Mouse (Mus musculus) heart, embryonic 16.5 days (tissue): ENCODE results near the gene Lmx1b. TPM values are rescaled to one million over a fixed set of nuclear protein-coding genes. Genes with fewer than 3 reads are reported as not detected.
A peak's percentile ranks its signal among the peaks of the same experiment; 100 is the strongest.

Experiments
- ATAC-seq: fragments of 200-750 bp; cut with Nextera tagmentation; replicated peaks from 2 replicates; pipeline ENCODE4 v1.8.0; 2017; ENCODE audit warnings: moderate number of reproducible peaks; ENCODE audit not compliant: insufficient read depth, low FRiP score; ENCODE audit errors: extremely low read depth
- H3K27ac ChIP-seq: fragments of 300-500 bp; sonication (generic); 2 replicates; pipeline ENCODE4 v1.5.1; 2014; ENCODE audit warnings: mild to moderate bottlenecking, low read length, control low read depth, moderate library complexity
- H3K27me3 ChIP-seq: fragments of 300-500 bp; sonication (generic); 2 replicates; pipeline ENCODE4 v1.6.1; 2014; ENCODE audit warnings: low read length, mixed read lengths; ENCODE audit not compliant: control insufficient read depth, insufficient read depth
- H3K36me3 ChIP-seq: fragments of 300-500 bp; sonication (generic); 2 replicates; pipeline ENCODE4 v1.6.1; 2014; ENCODE audit not compliant: control insufficient read depth, insufficient read depth
- H3K4me1 ChIP-seq: fragments of 300-500 bp; sonication (generic); 2 replicates; pipeline ENCODE4 v1.6.1; 2014; ENCODE audit warnings: low read length, mixed read lengths; ENCODE audit not compliant: control insufficient read depth, insufficient read depth
- H3K4me2 ChIP-seq: fragments of 300-500 bp; sonication (generic); 2 replicates; pipeline ENCODE4 v1.6.1; 2014; ENCODE audit warnings: low read depth, mild to moderate bottlenecking, control low read depth, low read length
- H3K4me3 ChIP-seq: fragments of 300-500 bp; sonication (generic); 2 replicates; pipeline ENCODE4 v1.5.1; 2014; ENCODE audit warnings: mild to moderate bottlenecking, control low read depth, low read length
- H3K9ac ChIP-seq: fragments of 300-500 bp; sonication (generic); 2 replicates; pipeline ENCODE4 v1.6.1; 2014; ENCODE audit warnings: low read length, control low read depth
- H3K9me3 ChIP-seq: fragments of 300-500 bp; sonication (generic); replicated peaks from 2 replicates; pipeline ENCODE4 v1.6.1; 2016; ENCODE audit warnings: low read length; ENCODE audit not compliant: control insufficient read depth
- WGBS: fragments of 180-500 bp; shearing (Covaris S2); extraction: QIAGEN DNeasy Blood & Tissue Kit; methylation state at CpG from one replicate; pipeline ENCODE4 v1.1.7; 2014; 5-methylcytosine and 5-hydroxymethylcytosine counted together
- polyA plus RNA-seq: library from polyadenylated mRNA; unstranded; fragments of >200 nt; fragmentation: Nextera tagmentation; extraction: Ambion mirVana; gene quantifications from 2 replicates; pipeline ENCODE4 v1.2.1, GENCODE M21; 2015

Gene Lmx1b
- polyA plus RNA-seq, 1 experiment from 2014 or later, result not detected

DNA sequence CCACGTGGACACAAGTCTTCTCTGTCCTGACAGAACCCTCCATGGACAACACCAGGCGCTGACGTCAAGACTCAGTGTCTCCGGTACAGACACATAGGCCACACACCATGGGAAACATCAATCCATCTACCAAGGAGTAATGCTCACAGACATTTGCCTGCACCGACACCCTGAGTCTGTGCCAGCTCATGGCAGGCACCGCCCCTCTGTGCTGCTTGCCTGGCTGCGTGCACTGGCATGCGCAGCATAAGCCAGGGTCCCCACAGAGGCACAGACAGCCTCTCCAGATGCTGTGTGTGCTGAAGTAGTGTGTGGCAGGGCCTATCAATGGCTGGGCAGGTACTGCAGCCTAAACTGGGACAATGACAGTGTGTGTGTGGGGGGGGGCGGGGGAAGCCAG is 22.6 kb downstream of the Lmx1b start:
- peaks cover 3% of the 10 kb centered on the region for H3K4me1 ChIP-seq
- no peak overlapping the region for H3K4me3 ChIP-seq
- no peaks in the 10 kb centered on the region for H3K36me3 ChIP-seq
- H3K27me3 ChIP-seq, result peaks cover 69% of the 10 kb centered on the region
- H3K27ac ChIP-seq, result no peak overlapping the region
- no peak overlapping the region for H3K9ac ChIP-seq
- WGBS, result 81% methylated on average over 9 of the region's 9 CpGs
- H3K4me2 ChIP-seq, result no peak overlapping the region
- ATAC-seq, result no peak
- H3K9me3 ChIP-seq, result no peaks in the 10 kb centered on the region

DNA sequence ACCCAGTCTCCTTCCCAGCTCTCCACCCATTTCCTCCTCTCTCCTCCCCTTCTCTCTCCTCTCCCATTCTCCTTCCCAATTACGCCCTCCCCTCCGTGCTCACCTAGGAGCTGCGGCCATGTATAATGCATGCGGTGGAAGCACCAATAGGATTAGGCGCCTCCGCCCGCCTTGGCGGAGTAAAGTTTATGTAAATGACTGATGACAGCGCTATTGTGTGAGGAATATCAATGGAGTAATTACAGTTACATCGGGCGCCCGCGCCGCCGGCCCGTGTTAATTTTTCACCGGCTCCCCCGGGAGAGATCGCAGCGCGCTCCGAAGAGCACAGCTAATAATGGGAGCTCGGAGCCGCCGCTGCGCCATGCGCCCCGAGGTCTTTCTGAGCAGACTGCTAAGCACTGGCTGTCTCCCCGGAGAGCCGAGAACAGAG is 23.9 kb downstream of the Lmx1b start:
- WGBS, result under 1% methylated on average over 30 of the region's 30 CpGs
- no peak for ATAC-seq
- Histone ChIP-seq H3K4me2 (peak overlapping the region; percentile 62), H3K36me3 (no peaks in the 10 kb centered on the region), H3K4me3 (peak overlapping the region; percentile 46), H3K9me3 (no peaks in the 10 kb centered on the region), H3K9ac (peak overlapping the region; percentile 47), H3K27ac (no peak overlapping the region), H3K4me1 (peaks cover 3% of the 10 kb centered on the region), H3K27me3 (peaks cover 66% of the 10 kb centered on the region)

DNA sequence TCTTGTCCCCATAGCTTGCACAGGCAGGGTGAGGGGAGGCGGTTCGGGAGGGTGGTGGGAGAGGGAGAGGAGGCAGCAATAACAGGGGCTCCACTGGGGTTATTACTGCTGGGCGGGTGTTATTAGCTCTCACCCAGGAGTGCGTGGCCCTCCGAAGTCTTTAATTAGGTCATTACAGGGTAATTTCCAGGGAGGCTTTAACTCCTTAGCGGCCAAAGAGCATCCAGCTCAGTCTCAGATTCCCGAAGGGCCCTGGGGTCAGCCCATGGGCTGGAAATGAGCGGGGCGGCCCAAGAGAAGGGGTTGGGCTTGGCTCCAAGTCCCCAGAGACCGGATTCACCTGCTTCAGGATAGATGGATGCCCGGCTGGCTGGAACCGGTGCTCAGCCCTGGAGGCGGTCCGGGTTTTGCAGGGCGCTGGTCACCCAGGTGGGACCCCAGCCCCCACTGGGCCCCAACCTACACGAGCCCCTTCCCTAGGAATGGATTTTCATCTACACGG is 24.4 kb downstream of the Lmx1b start:
- no peaks in the 10 kb centered on the region for H3K36me3 ChIP-seq
- peak overlapping the region; percentile 46 for H3K4me3 ChIP-seq
- 14% methylated on average over 17 of the region's 17 CpGs for WGBS
- H3K27ac ChIP-seq, result no peak overlapping the region
- peak overlapping the region; percentile 62 for H3K4me2 ChIP-seq
- peaks cover 3% of the 10 kb centered on the region for H3K4me1 ChIP-seq
- ATAC-seq, result no peak
- no peak overlapping the region; the same call in 1 of the 2 replicates for H3K9ac ChIP-seq
- no peaks in the 10 kb centered on the region for H3K9me3 ChIP-seq
- peaks cover 71% of the 10 kb centered on the region for H3K27me3 ChIP-seq

DNA sequence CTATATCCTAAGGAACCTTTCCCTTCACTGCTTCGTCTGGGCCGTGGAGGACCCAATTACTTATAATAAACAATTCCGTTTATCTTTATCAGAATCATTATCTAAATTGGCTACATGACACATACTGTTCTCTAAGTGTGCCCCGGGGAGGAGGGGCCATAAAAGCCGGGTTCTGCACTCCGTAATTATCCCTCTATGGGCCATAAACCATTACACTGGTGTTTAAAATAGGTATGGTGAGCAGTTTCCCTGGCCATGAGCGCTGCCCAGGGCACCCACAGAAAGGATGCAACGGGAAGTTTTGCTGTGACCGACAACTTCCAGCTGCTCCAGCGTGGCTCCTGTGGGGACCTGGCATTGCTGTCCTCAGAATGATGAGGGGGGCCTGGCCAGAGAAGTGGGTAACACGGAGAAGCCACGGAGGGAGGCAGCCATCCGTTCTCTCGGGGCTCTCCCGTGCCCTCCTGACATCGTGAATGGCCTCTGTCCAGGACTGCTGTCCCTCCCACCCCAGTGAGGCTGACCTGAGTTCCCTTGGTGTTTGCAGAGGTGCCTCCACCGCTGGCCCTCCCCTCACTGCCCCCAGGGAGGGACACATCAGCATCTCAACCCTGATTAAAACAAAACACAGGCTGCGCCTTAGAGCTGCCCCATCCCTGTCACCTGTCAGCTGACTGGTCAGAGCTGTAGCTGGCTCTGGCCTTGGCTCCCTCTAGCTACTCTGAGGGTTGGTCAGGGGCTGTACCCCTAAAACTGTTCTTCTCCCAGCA is 34.6 kb downstream of the Lmx1b start:
- WGBS, result 16% methylated on average over 18 of the region's 18 CpGs
- H3K27me3 ChIP-seq, result peaks cover 55% of the 10 kb centered on the region
- H3K27ac ChIP-seq, result no peak overlapping the region
- no peaks in the 10 kb centered on the region for H3K4me1 ChIP-seq
- H3K4me2 ChIP-seq, result no peak overlapping the region
- H3K36me3 ChIP-seq, result no peaks in the 10 kb centered on the region
- no peak overlapping the region for H3K4me3 ChIP-seq
- no peak overlapping the region for H3K9ac ChIP-seq
- H3K9me3 ChIP-seq, result no peaks in the 10 kb centered on the region
- no peak for ATAC-seq

DNA sequence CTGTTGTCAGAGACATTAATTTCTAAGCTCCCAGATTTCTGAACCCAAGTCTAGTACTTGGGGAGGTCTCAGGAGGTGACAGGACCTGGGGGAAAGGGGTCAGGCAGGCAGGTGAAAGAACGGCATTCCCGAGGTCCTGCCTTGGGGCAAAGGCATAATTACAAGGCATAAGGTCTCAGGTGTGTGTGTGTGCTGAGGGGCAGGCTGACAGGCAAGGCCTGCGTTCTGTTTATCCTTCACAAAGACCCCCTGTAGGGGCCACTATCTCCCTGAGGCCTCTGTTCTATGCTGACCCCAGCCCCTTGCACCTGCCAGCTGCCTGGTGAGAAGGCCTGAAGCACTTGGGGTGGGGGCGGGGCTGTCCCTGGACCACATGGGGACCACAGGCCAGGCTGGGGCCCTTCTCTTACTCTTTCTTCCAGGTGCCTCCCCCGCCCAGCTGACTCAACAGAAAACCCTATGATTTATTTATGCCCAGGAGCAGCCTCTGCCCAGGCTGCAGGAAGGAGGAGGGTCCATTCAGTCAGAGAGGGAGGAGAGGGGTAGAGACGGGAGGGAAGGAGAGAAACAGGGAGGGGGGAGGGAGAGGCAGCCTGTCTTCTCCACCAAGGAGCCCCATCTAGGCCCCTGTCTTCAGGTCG is 35.3 kb downstream of the Lmx1b start:
- ATAC-seq, result no peak
- no peak overlapping the region for H3K27ac ChIP-seq
- peaks cover 51% of the 10 kb centered on the region for H3K27me3 ChIP-seq
- H3K9me3 ChIP-seq, result no peaks in the 10 kb centered on the region
- H3K9ac ChIP-seq, result no peak overlapping the region
- H3K4me3 ChIP-seq, result no peak overlapping the region
- no peaks in the 10 kb centered on the region for H3K36me3 ChIP-seq
- no peak overlapping the region for H3K4me2 ChIP-seq
- WGBS, result 43% methylated on average over 7 of the region's 7 CpGs
- H3K4me1 ChIP-seq, result no peaks in the 10 kb centered on the region

DNA sequence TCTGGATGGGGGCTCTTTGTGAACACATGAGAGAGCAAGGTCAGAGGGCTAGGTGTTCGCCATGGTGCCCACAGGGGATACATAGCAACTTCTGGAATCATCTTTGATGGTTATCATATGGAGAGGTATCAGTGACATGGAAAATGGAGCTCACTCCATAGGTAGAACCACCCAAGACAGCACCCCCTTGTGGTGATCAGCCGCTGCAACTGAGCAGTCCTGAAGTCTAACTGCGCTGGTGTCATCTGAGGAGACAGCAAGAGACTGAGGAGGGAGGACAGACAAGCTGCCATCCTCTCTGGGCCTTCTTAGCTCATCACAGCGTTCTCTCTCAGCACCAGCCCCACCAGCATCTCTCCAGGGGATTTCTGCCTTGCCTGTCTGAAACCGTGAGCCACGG is 39.8 kb downstream of the Lmx1b start:
- Histone ChIP-seq H3K9ac (no peak overlapping the region), H3K4me2 (no peak overlapping the region), H3K27me3 (peaks cover 14% of the 10 kb centered on the region), H3K4me3 (no peak overlapping the region), H3K27ac (no peak overlapping the region), H3K4me1 (no peaks in the 10 kb centered on the region), H3K36me3 (no peaks in the 10 kb centered on the region), H3K9me3 (no peaks in the 10 kb centered on the region)
- no peak for ATAC-seq
- 48% methylated on average over 6 of the region's 6 CpGs for WGBS

DNA sequence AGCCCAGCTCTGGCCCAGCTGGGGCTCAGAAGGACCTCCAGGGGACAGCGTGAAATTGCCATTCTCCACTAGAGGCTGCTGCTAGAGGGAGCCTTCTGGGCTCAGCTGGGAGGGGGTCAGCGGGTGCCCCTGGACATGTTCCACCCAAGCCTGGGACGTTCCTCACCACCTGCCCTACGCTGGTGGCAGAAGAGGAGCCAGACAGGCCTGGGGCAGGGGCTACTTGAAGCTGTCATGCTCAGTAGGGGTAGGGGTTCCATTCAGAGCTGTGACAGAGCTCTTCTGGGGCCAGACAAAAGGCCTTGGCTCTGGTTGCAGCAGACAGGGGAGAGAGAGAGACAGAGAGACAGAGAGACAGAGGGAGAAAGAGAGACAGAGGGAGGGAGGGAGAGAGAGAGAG is 42.9 kb downstream of the Lmx1b start:
- Histone ChIP-seq H3K4me1 (peaks cover 19% of the 10 kb centered on the region), H3K9me3 (no peaks in the 10 kb centered on the region), H3K4me3 (no peak overlapping the region), H3K36me3 (no peaks in the 10 kb centered on the region), H3K9ac (no peak overlapping the region), H3K27ac (no peak overlapping the region), H3K27me3 (no peaks in the 10 kb centered on the region; the same call in none of the 2 replicates), H3K4me2 (no peak overlapping the region)
- 51% methylated on average over 4 of the region's 4 CpGs for WGBS
- ATAC-seq, result no peak

DNA sequence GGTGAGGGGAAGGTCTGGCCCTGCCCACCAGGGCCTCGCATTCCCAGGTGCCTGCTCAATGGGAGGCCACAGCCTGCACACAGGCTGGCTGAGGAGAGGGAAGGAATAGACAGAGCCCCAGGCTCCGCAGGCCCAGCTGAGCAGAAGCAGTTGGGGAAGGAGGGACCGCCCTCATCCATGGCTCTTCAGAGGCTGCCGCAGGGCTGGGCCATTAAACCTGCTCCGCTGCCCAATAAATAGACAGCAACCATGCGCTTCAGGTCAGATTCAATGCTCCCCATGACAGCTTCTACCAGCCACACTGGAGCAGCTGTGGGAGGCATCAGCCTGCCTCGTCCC is 45.3 kb downstream of the Lmx1b start:
- Histone ChIP-seq H3K9ac (no peak overlapping the region), H3K27me3 (no peaks in the 10 kb centered on the region; the same call in none of the 2 replicates), H3K4me3 (no peak overlapping the region), H3K36me3 (no peaks in the 10 kb centered on the region), H3K4me2 (no peak overlapping the region), H3K9me3 (no peaks in the 10 kb centered on the region), H3K4me1 (peaks cover 19% of the 10 kb centered on the region), H3K27ac (no peak overlapping the region)
- WGBS, result 53% methylated on average over 7 of the region's 7 CpGs
- ATAC-seq, result no peak
